Mouse (Mus musculus): Measurements from ENCODE around the gene Thap7.
"Not testable (repeated sequence)": the region's sequence is repeated elsewhere in the genome, so short reads cannot be mapped to it uniquely, and the experiment has no call there.

Thap7 gene

GRCm38 (mm10) chr16:17529981-17530586 lies 852 bp downstream of the Thap7 start:
- DNase-seq, result peak; percentile 52

- no peak for DNase-seq
Measured at GRCm38 (mm10) chr16:17528276-17528675, 2.7 kb downstream of the Thap7 start.

- DNase-seq, result no peak
Measured at GRCm38 (mm10) chr16:17527606-17528005, 3.3 kb downstream of the Thap7 start.

- DNase-seq, result no peak
Measured at GRCm38 (mm10) chr16:17526223-17526622, 4.7 kb downstream of the Thap7 start.

DNA sequence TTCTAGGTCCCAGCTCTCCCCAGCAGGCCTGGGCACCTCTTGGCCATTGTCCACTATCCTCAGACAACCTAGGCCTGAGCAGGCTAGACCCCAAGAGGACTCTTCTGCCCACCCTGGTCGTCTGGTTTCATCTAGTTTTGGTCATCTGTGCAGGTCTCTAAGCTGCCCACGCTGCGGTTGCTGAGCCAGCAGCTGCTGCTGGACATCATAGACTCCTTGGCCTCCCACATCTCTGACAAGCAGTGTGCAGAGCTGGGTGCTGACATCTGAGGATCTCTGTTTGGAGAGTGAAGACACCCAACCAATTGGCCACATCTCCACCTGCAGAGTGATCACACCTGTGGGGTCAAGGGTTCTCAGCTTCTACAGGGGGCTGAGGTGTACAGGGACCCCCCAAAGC lies 5.4 kb downstream of the Thap7 start:
- DNase-seq, result no peak

- DNase-seq, result no peak
Measured at GRCm38 (mm10) chr16:17524156-17524555, 6.8 kb downstream of the Thap7 start.

DNA sequence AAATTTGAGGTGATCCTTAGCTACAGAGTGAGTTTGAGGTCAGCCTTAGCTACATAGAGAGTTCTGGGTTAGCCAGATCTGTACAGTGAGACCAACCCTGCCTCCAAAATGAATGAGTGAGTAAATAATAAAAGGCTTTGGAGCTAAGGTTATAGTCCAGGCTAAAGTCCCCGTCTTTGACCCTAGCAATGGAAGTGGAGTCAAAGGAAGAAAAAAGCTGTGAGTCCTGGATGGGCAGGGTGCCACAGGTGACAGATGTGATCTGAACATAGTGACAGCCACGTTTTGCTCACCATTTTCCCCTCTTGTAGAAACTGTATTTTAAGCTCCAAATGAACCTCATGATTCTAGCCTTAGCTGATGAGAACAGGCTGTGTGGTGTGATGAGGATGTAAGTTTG lies 12.0 kb downstream of the Thap7 start:
- no peak for DNase-seq

DNA sequence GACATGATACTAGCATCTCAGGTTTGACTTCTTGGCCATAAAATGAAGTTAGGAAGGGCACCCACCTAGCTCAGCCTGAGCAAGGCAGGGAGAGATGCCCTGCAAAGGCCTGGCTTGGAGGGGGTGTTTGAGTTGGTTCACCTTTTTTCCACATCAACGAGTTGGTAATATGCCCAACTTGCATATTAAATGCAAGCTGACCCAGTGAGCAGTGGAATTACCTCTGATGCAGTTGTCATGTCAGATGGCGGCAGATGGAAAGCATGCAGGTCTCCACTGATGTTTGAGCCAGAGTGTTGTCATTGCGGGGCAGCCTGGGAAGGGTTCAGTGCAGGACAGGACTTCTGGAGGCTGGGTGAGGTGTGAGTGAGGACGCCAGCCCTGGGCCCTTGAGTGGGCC lies 19.5 kb downstream of the Thap7 start:
- no peak for DNase-seq

- DNase-seq, result no peak
Measured at GRCm38 (mm10) chr16:17510686-17511085, 20.2 kb downstream of the Thap7 start.

GRCm38 (mm10) chr16:17510143-17510542 lies 20.8 kb downstream of the Thap7 start:
- no peak for DNase-seq

- DNase-seq, result no peak
Measured at GRCm38 (mm10) chr16:17509240-17509597, 21.7 kb downstream of the Thap7 start.

DNA sequence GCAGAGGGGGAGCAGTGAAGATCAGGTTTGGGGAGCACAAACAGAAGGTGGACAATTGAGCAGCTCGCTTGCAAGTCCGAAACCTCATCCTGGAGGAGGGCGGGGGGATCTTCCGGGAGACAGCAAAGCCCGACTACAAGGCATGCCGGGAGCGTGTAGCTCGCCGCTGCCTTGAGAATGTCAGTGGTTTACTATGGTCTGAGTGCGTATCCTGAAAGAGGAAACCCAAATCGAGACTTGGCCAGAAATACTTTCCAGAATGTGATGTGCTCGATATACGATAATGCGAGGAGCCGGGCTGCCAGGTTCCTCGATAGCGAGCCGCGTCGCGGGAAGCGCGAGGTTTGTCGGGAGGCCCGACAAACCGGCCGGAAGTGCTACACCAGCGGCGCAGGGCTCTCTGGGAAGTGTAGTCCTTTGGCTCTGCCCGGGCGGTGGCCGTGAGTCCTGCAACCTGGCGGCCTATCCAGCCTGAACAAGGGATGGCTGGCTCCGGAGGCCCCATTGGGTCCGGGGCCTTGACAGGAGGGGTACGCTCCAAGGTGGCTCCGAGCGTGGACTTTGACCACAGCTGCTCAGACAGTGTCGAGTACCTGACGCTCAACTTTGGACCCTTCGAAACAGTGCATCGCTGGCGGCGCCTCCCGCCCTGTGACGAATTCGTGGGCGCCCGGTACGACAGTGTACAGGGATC lies 22.2 kb downstream of the Thap7 start, which contains the start of gene Lztr1:
TSS of gene Lztr1 (plus strand) at position 143 of the 694 bp plus-strand sequence.
- DNase-seq, result peak; percentile 89

GRCm38 (mm10) chr16:17508031-17508430 lies 22.9 kb downstream of the Thap7 start:
- not testable (repeated sequence) for DNase-seq

DNA sequence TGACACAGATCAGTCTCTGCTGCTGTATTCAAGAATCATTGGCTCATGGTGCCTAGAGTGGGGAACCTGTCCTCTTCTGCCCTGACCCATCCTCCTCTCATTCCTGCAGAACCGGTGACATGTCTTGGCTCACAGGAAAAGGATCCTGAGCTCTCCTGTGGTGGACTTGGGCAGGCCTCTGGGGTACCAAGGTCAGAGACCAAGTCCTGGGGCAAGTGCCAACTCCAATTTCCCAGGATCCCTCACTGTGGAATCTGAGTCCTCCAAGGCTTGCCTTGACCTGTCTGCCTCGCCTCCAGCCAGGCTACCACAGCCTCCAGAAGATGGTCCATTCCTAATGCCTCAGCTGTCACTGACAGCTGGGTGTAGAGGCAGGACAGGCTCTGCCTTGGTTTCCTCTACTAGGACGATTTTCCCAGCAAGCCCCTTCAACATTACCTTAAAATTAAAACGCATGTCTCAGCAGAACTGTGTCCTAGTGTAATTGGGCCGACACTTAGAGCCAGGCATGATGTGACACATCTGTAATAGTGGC lies 23.9 kb downstream of the Thap7 start:
- no peak for DNase-seq

DNA sequence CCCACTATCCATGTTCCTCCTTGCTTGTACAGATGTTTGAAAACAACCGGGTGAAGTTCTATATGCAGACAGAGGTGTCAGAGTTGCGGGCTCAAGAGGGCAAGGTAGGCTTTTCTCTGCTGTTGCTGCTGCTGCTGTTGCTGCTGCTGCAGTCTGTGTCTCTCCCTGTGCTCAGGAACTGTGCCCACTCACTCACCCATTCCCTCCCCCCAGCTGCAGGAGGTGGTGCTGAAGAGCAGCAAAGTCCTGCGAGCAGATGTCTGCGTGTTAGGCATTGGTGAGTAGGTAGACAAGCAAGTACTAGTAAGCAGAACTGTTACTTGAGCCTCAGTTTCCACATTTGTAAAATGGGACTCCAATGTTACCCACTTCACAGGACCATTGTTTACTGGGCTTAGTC lies 28.3 kb downstream of the Thap7 start:
- DNase-seq, result no peak

- DNase-seq, result no peak
Measured at GRCm38 (mm10) chr16:17499249-17499883, 31.6 kb downstream of the Thap7 start.

DNA sequence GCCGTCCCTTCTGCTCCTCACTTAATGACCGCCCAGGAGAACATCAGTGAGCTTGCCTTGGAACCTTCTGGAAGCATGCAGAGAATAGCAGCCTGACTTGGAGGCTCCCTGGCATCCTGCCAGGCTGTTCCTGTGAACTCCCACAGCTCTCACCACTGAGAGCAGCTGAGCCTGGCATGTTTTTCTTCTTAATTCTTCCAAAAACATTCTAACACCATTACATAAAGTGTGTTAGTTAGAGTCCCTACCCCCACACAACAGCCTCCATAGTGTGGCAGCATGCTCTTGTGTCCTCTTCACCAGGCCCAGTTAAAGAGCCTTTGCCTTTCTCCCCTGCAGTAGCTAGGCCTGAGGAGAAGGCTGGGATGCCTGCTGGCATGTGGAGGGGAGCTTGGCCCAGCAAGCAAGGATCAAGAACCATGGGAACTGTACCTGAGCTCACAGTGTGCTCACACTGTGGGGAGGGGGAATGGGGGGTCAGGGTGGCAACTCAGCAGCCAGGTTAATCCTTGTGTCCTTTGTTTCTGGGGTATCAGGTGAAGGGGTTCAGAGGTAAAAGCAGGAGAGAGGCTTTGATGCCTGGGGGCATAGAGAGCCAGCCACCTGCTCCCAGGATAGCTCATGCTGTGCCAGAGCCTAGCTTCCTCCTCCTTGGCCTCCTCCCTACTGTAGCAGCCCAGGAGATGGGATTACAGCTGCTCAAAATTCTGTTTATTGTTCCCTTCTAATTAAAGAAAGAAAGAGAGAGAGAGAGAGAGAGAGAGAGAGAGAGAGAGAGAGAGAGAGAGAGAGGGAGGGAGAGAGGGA lies 34.2 kb downstream of the Thap7 start:
- peak; percentile 76 for DNase-seq

GRCm38 (mm10) chr16:17491896-17492561 lies 38.9 kb downstream of the Thap7 start:
- DNase-seq, result peak; percentile 77

- no peak for DNase-seq
Measured at GRCm38 (mm10) chr16:17491154-17491553, 39.8 kb downstream of the Thap7 start.

GRCm38 (mm10) chr16:17489469-17490111 lies 41.3 kb downstream of the Thap7 start, which contains the start of gene Aifm3:
TSS of gene Aifm3 (plus strand) at chr16:17489611.
- peak; percentile 61 for DNase-seq

GRCm38 (mm10) chr16:17488478-17489468 lies 42.2 kb downstream of the Thap7 start:
- DNase-seq, result no peak

All from cerebellum, adult 8-10 months (tissue).